In the genomic region with DNA sequence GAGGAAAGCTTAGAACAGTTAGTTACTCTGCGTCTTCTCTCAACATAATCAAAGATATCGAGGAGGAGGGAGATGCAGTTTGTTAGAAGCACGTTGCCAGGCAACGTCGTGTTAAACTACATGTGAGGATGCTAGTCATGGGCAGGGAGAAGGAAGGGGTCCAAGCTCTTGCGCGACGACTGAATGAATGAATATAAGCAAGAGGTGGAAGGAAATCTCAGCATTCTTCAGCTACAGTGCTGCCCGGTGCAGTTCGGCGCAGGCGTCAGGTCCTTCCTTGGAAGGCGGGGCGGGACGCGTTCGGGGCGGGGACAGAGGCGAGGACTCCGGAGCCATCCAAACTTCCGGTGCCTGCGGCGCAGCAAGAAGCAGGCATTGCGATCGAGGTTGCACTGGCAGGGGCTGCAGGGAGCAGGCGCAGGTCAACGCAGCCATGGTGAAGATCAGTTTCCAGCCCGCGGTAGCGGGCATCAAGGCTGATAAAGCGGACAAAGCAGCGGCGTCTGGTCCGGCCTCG, we compare ENCODE assay signal across 8 mouse cellular contexts. TPM values are rescaled to one million over a fixed set of nuclear protein-coding genes. Genes with fewer than 3 reads are reported as not detected.
A peak's percentile ranks its signal among the peaks of the same experiment; 100 is the strongest.
DNase-seq lines count a peak whose midpoint lies in the region; ATAC-seq and TF ChIP-seq lines count a peak whose summit lies in the region.

A gene (plus strand): TSS at position 51 of the 517 bp plus-strand sequence.

- no peak for TF ChIP-seq CTCF in C2C12 (IDR thresholded peaks at IDR 0.05; ENCODE audit: control insufficient read depth, insufficient read depth, insufficient read length)
- no peak for TF ChIP-seq CTCF in brain, embryonic 14.5 days (IDR thresholded peaks at IDR 0.05; ENCODE audit: borderline replicate concordance, extremely low read depth, insufficient read depth, insufficient read length)

- DNase-seq in brain, embryonic 14.5 days (ENCODE audit: low read depth) = peak; percentile 95
- DNase-seq in liver = peak; percentile 84
- DNase-seq in monocyte, adult 2 months (ENCODE audit: low read depth in 1 of 2, low spot score in 2 of 2) = peak; percentile 48 to 78
- DNase-seq in spleen, postnatal 4 days (ENCODE audit: low spot score in 2 of 2) = peak; percentile 69 to 84

- H3K9ac ChIP-seq in heart, embryonic 11.5 days (ENCODE audit: low read depth, low read length) = peak within 1 kb of the TSS; percentile 84
- peak within 1 kb of the TSS; percentile 79 for H3K9ac ChIP-seq in kidney, embryonic 15.5 days

- peaks cover 33% of the 10 kb centered on the region for H3K4me1 ChIP-seq in erythroblast, embryonic 14.5 days (ENCODE audit: control insufficient read depth)
- peaks cover 33% of the 10 kb centered on the region for H3K4me1 ChIP-seq in heart, embryonic 11.5 days (ENCODE audit: control insufficient read depth, insufficient read depth, low read length)
- H3K4me1 ChIP-seq in kidney, embryonic 15.5 days = peaks cover 49% of the 10 kb centered on the region

- peaks cover 1% of the 10 kb centered on the region for H3K79me3 ChIP-seq in C2C12 (ENCODE audit: low read depth)

- peak within 1 kb of the TSS; percentile 90 for H3K27ac ChIP-seq in heart, embryonic 11.5 days (ENCODE audit: low read depth, low read length)
- peak within 1 kb of the TSS; percentile 89 for H3K27ac ChIP-seq in kidney, embryonic 15.5 days

- TF ChIP-seq POLR2A in brain, embryonic 14.5 days (IDR thresholded peaks at IDR 0.05; ENCODE audit: borderline replicate concordance, extremely low read depth, insufficient read depth, insufficient read length, poor library complexity, severe bottlenecking) = peak; percentile 46; the same call in 1 of the 2 replicates

- H3ac ChIP-seq in C2C12 (ENCODE audit: control insufficient read depth, insufficient read length, low read depth) = peak within 1 kb of the TSS; percentile 65

- WGBS in heart, embryonic 11.5 days (ENCODE audit: insufficient replicate concordance) = 2% methylated on average over 35 of the region's 35 CpGs
- WGBS in kidney, embryonic 15.5 days = under 1% methylated on average over 35 of the region's 35 CpGs

- H3K27me3 ChIP-seq in C2C12 (ENCODE audit: control insufficient read depth, insufficient read depth, insufficient read length) = no peaks in the 10 kb centered on the region
- H3K27me3 ChIP-seq in erythroblast, embryonic 14.5 days (ENCODE audit: control insufficient read depth) = no peaks in the 10 kb centered on the region
- H3K27me3 ChIP-seq in heart, embryonic 11.5 days (ENCODE audit: control insufficient read depth, insufficient read depth, low read length) = no peaks in the 10 kb centered on the region
- no peaks in the 10 kb centered on the region for H3K27me3 ChIP-seq in kidney, embryonic 15.5 days

- H3K4me2 ChIP-seq in heart, embryonic 11.5 days = peak within 1 kb of the TSS; percentile 87
- H3K4me2 ChIP-seq in kidney, embryonic 15.5 days = peak within 1 kb of the TSS; percentile 83

- no peaks in the 10 kb centered on the region for H3K36me3 ChIP-seq in C2C12 (ENCODE audit: control insufficient read depth, insufficient read depth)
- H3K36me3 ChIP-seq in erythroblast, embryonic 14.5 days (ENCODE audit: control insufficient read depth) = no peaks in the 10 kb centered on the region
- H3K36me3 ChIP-seq in heart, embryonic 11.5 days (ENCODE audit: control insufficient read depth, insufficient read depth, low read length) = no peaks in the 10 kb centered on the region
- no peaks in the 10 kb centered on the region for H3K36me3 ChIP-seq in kidney, embryonic 15.5 days

- H3K9me3 ChIP-seq in erythroblast, embryonic 14.5 days (ENCODE audit: control insufficient read depth, low read length) = peaks cover 4% of the 10 kb centered on the region; the same call in 1 of the 2 replicates
- H3K9me3 ChIP-seq in heart, embryonic 11.5 days (replicated peaks; ENCODE audit: control insufficient read depth, low read length) = no peaks in the 10 kb centered on the region
- H3K9me3 ChIP-seq in kidney, embryonic 15.5 days (replicated peaks) = no peaks in the 10 kb centered on the region

- peak within 1 kb of the TSS; percentile 61 for H3K4me3 ChIP-seq in C2C12 (ENCODE audit: insufficient read depth, poor library complexity, severe bottlenecking)
- H3K4me3 ChIP-seq in erythroblast, embryonic 14.5 days (replicated peaks) = peak within 1 kb of the TSS; percentile 72
- peak within 1 kb of the TSS; percentile 87 for H3K4me3 ChIP-seq in heart, embryonic 11.5 days (ENCODE audit: low read depth, low read length)
- H3K4me3 ChIP-seq in kidney, embryonic 15.5 days (replicated peaks) = peak within 1 kb of the TSS; percentile 88

- peak; percentile 74 for ATAC-seq in heart, embryonic 11.5 days (replicated peaks; ENCODE audit: insufficient number of reproducible peaks, low FRiP score, low TSS enrichment)
- peak; percentile 87 for ATAC-seq in kidney, embryonic 15.5 days (replicated peaks; ENCODE audit: low FRiP score)

- H3K79me2 ChIP-seq in C2C12 (ENCODE audit: control insufficient read depth, insufficient read depth) = peaks cover 11% of the 10 kb centered on the region

TF ChIP-seq in C2C12, 6 proteins besides CTCF, POLR2A, EP300 and RAD21:
- TF ChIP-seq MAX (IDR thresholded peaks at IDR 0.05) (peak; percentile 16), USF1 (IDR thresholded peaks at IDR 0.05; ENCODE audit: low read depth) (no peak)
TF ChIP-seq in C2C12: peak in this region for 1.

RNA-seq across cellular contexts. Expression of the gene that starts here (rescaled TPM):
- polyA plus RNA-seq in C2C12 (2012; fragmentation: generic; extraction: Trizol) = 60.7 TPM
- polyA plus RNA-seq in brain, embryonic 14.5 days (2012; rRNA removed) = 160 and 168 TPM in 2 replicates
- 0.38 and 0.57 TPM in 2 replicates for polyA plus RNA-seq in erythroblast, embryonic 14.5 days (2012)
- 146 and 150 TPM in 2 replicates for polyA plus RNA-seq in heart, embryonic 11.5 days (2014; fragmentation: Nextera tagmentation; extraction: Ambion mirVana)
- 220 and 231 TPM in 2 replicates for polyA plus RNA-seq in kidney, embryonic 15.5 days (2015; fragmentation: Nextera tagmentation; extraction: Ambion mirVana)

Comparison
In these comparisons a context has a peak if more than half of its experiments do, and no peak if none do; other contexts are left out.
1. Peak in every context shown above with its lines: DNase-seq, ATAC-seq, H3K4me3 ChIP-seq and H3K27ac ChIP-seq.
2. RNA of the gene that starts here (polyA plus RNA-seq): 220 to 231 TPM in kidney, embryonic 15.5 days, 160 to 168 TPM in brain, embryonic 14.5 days, 146 to 150 TPM in heart, embryonic 11.5 days and 60.7 TPM in C2C12 (single experiment); 0.38 to 0.57 TPM in erythroblast, embryonic 14.5 days; every median in the first group is over 10 times any median in the second.